Mouse (Mus musculus): ENCODE measurements around the gene Bloc1s6. TPM values are rescaled to one million over a fixed set of nuclear protein-coding genes. Genes with fewer than 3 reads are reported as not detected.
A peak's percentile ranks its signal among the peaks of the same experiment; 100 is the strongest.

Gene Bloc1s6
- 29.8 and 30.6 TPM in 2 replicates for polyA plus RNA-seq (2015; fragmentation: Nextera tagmentation; extraction: Ambion mirVana)

GRCm38 (mm10) chr2:122737894-122738830 lies at the start of gene Bloc1s6:
TSS of gene Bloc1s6 (plus strand) at chr2:122738503.
- Histone ChIP-seq H3K4me1 (ENCODE audit: insufficient read depth, low read depth, low read length) (no peaks in the 10 kb centered on the region), H3K4me3 (ENCODE audit: low read depth, low read length) (peak within 1 kb of the TSS; percentile 92), H3K27ac (ENCODE audit: low read length) (peak within 1 kb of the TSS; percentile 94), H3K36me3 (ENCODE audit: insufficient read depth, low read length) (0 out of 2 replicates have a peak, but pooled peaks cover 8% of the 10 kb centered on the region), H3K27me3 (replicated peaks; ENCODE audit: insufficient read depth, low read length) (no peaks in the 10 kb centered on the region), H3K9me3 (ENCODE audit: low read length) (no peaks in the 10 kb centered on the region), H3K9ac (replicated peaks; ENCODE audit: low read depth) (peak within 1 kb of the TSS; percentile 99), H3K4me2 (replicated peaks; ENCODE audit: low read depth, low read length) (peak within 1 kb of the TSS; percentile 88)
- ATAC-seq (peak; percentile 99), DNase-seq (ENCODE audit: low spot score) (peak; percentile 94)
- TF ChIP-seq EP300 (IDR thresholded peaks at IDR 0.05): no peak
- no peak for TF ChIP-seq CTCF (IDR thresholded peaks at IDR 0.05)
- under 1% methylated on average over 48 of the region's 59 CpGs for WGBS

- Histone ChIP-seq H3K4me2 (replicated peaks; ENCODE audit: low read depth, low read length) (no peak overlapping the region), H3K4me3 (ENCODE audit: low read depth, low read length) (no peak overlapping the region), H3K36me3 (ENCODE audit: insufficient read depth, low read length) (no peaks in the 10 kb centered on the region), H3K9ac (replicated peaks; ENCODE audit: low read depth) (no peak overlapping the region), H3K4me1 (ENCODE audit: insufficient read depth, low read depth, low read length) (no peaks in the 10 kb centered on the region; the same call in 1 of the 2 replicates), H3K27me3 (replicated peaks; ENCODE audit: insufficient read depth, low read length) (no peaks in the 10 kb centered on the region), H3K9me3 (ENCODE audit: low read length) (no peaks in the 10 kb centered on the region), H3K27ac (ENCODE audit: low read length) (no peak overlapping the region)
- 81% methylated on average over 2 of the region's 2 CpGs for WGBS
- TF ChIP-seq EP300 (IDR thresholded peaks at IDR 0.05) (no peak), CTCF (IDR thresholded peaks at IDR 0.05) (no peak)
- ATAC-seq (no peak), DNase-seq (ENCODE audit: low spot score) (no peak)
Observed at GRCm38 (mm10) chr2:122697526-122697925, 40.8 kb upstream of the Bloc1s6 start.

- no peaks in the 10 kb centered on the region for H3K9me3 ChIP-seq (ENCODE audit: low read length)
- H3K27me3 ChIP-seq (replicated peaks; ENCODE audit: insufficient read depth, low read length): no peaks in the 10 kb centered on the region
- H3K4me3 ChIP-seq (ENCODE audit: low read depth, low read length): peak overlapping the region; percentile 76
- ATAC-seq (no peak), DNase-seq (ENCODE audit: low spot score) (no peak)
- peak overlapping the region; percentile 56; the same call in 1 of the 2 replicates for H3K9ac ChIP-seq (replicated peaks; ENCODE audit: low read depth)
- no peak overlapping the region for H3K27ac ChIP-seq (ENCODE audit: low read length)
- no peaks in the 10 kb centered on the region; the same call in 1 of the 2 replicates for H3K4me1 ChIP-seq (ENCODE audit: insufficient read depth, low read depth, low read length)
- no peak for TF ChIP-seq CTCF (IDR thresholded peaks at IDR 0.05)
- TF ChIP-seq EP300 (IDR thresholded peaks at IDR 0.05): no peak
- H3K36me3 ChIP-seq (ENCODE audit: insufficient read depth, low read length): no peaks in the 10 kb centered on the region
- peak overlapping the region; percentile 79 for H3K4me2 ChIP-seq (replicated peaks; ENCODE audit: low read depth, low read length)
- WGBS: 49% methylated on average over 8 of the region's 8 CpGs
Observed at GRCm38 (mm10) chr2:122701012-122701411, 37.3 kb upstream of the Bloc1s6 start.

DNA sequence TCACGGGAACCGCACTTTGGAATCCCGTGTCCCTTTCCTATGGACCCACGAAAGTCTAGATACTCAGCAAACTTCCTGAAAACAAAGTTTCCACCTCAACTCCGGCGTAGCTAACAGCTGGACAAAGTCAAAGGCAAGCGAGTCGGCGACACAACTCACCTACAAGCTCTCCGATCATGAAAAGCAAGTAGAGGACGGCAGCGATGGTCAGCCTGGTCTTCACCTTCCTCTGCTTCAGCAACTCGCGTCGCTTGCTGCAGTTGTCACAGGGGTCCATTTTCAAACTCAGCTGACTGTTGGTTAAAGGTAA lies 36.5 kb upstream of the Bloc1s6 start:
- peak overlapping the region; percentile 79 for H3K27ac ChIP-seq (ENCODE audit: low read length)
- no peaks in the 10 kb centered on the region for H3K9me3 ChIP-seq (ENCODE audit: low read length)
- TF ChIP-seq CTCF (IDR thresholded peaks at IDR 0.05) (no peak), EP300 (IDR thresholded peaks at IDR 0.05) (no peak)
- peak overlapping the region; percentile 56 for H3K9ac ChIP-seq (replicated peaks; ENCODE audit: low read depth)
- peak overlapping the region; percentile 79 for H3K4me2 ChIP-seq (replicated peaks; ENCODE audit: low read depth, low read length)
- H3K27me3 ChIP-seq (replicated peaks; ENCODE audit: insufficient read depth, low read length): no peaks in the 10 kb centered on the region
- WGBS: under 1% methylated on average over 15 of the region's 15 CpGs
- DNase-seq (ENCODE audit: low spot score) (no peak), ATAC-seq (no peak)
- H3K4me1 ChIP-seq (ENCODE audit: insufficient read depth, low read depth, low read length): no peaks in the 10 kb centered on the region; the same call in 1 of the 2 replicates
- peak overlapping the region; percentile 76 for H3K4me3 ChIP-seq (ENCODE audit: low read depth, low read length)
- H3K36me3 ChIP-seq (ENCODE audit: insufficient read depth, low read length): no peaks in the 10 kb centered on the region

DNA sequence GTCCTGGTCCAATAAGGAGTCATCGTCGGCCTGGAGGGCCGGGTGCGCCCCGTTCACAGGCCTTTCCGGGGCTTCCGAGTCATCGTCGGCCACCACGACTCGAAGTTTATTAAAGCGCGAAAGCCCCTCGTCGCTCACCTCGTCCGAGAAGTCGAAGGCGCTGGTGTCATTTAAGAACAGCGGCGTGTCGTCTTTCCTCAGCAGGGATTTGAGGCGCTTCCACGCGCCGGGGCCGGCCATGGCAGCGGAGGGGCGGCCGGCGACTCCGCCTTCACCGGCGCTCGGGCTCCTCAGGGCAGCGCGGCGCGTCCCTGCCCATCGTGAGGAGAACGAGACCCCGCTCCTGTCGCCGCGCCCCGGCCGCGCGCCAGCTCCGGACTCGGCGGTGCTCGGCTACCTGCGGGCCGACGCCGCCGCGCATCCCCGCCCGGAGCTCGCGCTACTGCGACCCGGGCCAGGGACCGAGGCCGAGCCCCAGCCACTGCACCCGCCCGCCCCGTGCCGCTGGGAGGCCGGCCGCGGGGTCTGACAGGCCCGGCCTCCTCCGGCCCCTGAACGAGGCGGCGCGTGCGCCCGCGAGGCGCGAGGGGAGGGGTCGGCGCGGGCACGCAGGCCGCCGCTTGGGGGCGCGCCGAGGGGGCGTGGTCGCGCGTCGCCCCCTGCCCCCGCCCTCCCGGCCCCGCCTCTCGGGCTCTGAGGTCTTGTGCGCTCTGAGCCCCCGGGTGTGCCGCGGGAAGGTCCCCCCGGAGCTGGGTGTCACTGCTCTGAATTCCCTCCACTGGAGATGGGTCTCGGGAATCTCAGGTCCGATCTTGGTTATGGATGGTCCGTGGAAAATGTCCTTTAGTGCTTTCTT lies 35.9 kb upstream of the Bloc1s6 start, which contains the start of gene Slc30a4:
TSS of gene Slc30a4 (minus strand) at position 483 of the 856 bp plus-strand sequence.
- H3K9me3 ChIP-seq (ENCODE audit: low read length): no peaks in the 10 kb centered on the region
- H3K4me3 ChIP-seq (ENCODE audit: low read depth, low read length): peak within 1 kb of the TSS; percentile 76
- WGBS: under 1% methylated on average over 78 of the region's 111 CpGs
- ATAC-seq (peak; percentile 98), DNase-seq (ENCODE audit: low spot score) (peak; percentile 90)
- H3K4me1 ChIP-seq (ENCODE audit: insufficient read depth, low read depth, low read length): no peaks in the 10 kb centered on the region; the same call in 1 of the 2 replicates
- H3K27me3 ChIP-seq (replicated peaks; ENCODE audit: insufficient read depth, low read length): no peaks in the 10 kb centered on the region
- H3K9ac ChIP-seq (replicated peaks; ENCODE audit: low read depth): peak within 1 kb of the TSS; percentile 56
- TF ChIP-seq CTCF (IDR thresholded peaks at IDR 0.05) (0 out of 2 replicates have a peak, but pooled peaks have one; percentile 10), EP300 (IDR thresholded peaks at IDR 0.05) (no peak)
- H3K27ac ChIP-seq (ENCODE audit: low read length): peak within 1 kb of the TSS; percentile 79
- peak within 1 kb of the TSS; percentile 79 for H3K4me2 ChIP-seq (replicated peaks; ENCODE audit: low read depth, low read length)
- H3K36me3 ChIP-seq (ENCODE audit: insufficient read depth, low read length): no peaks in the 10 kb centered on the region

- H3K4me3 ChIP-seq (ENCODE audit: low read depth, low read length): no peak overlapping the region
- no peaks in the 10 kb centered on the region for H3K27me3 ChIP-seq (replicated peaks; ENCODE audit: insufficient read depth, low read length)
- TF ChIP-seq EP300 (IDR thresholded peaks at IDR 0.05) (no peak), CTCF (IDR thresholded peaks at IDR 0.05) (no peak)
- H3K4me1 ChIP-seq (ENCODE audit: insufficient read depth, low read depth, low read length): no peaks in the 10 kb centered on the region; the same call in 1 of the 2 replicates
- DNase-seq (ENCODE audit: low spot score): peak; percentile 53
- H3K9ac ChIP-seq (replicated peaks; ENCODE audit: low read depth): no peak overlapping the region
- H3K9me3 ChIP-seq (ENCODE audit: low read length): no peaks in the 10 kb centered on the region
- H3K4me2 ChIP-seq (replicated peaks; ENCODE audit: low read depth, low read length): no peak overlapping the region
- H3K27ac ChIP-seq (ENCODE audit: low read length): no peak overlapping the region
- WGBS: 61% methylated on average over 2 of the region's 2 CpGs
- ATAC-seq: no peak
- H3K36me3 ChIP-seq (ENCODE audit: insufficient read depth, low read length): no peaks in the 10 kb centered on the region
Observed at GRCm38 (mm10) chr2:122704572-122704971, 33.7 kb upstream of the Bloc1s6 start.
